Mouse (Mus musculus) urinary bladder, postnatal 36 days (tissue): ENCODE data around the gene Nr4a1.

Source experiments
- DNase-seq, 2 experiments: peaks; one replicate each; pipeline ENCODE4 v3.0.0; 2022; ENCODE audit warnings: low spot score in 2 of 2, mixed read lengths in 1 of 2

The Nr4a1 gene

GRCm38 (mm10) chr15:101253886-101254795 is at the start of gene Nr4a1:
Gene Nr4a1 (plus strand): TSS chr15:101254269.
- DNase-seq = peak; percentile 53 to 69

GRCm38 (mm10) chr15:101204781-101205180 is 49.3 kb upstream of the Nr4a1 start:
- no peak for DNase-seq

GRCm38 (mm10) chr15:101210228-101210627 is 43.8 kb upstream of the Nr4a1 start:
- DNase-seq = no peak

- DNase-seq = no peak
Measured at GRCm38 (mm10) chr15:101210998-101211613, 43.0 kb upstream of the Nr4a1 start.

GRCm38 (mm10) chr15:101212435-101212834 is 41.6 kb upstream of the Nr4a1 start:
- no peak for DNase-seq

GRCm38 (mm10) chr15:101215136-101215535 is 38.9 kb upstream of the Nr4a1 start:
- DNase-seq = no peak

- DNase-seq = no peak
Measured at GRCm38 (mm10) chr15:101216036-101216435, 38.0 kb upstream of the Nr4a1 start.

- no peak for DNase-seq
Measured at GRCm38 (mm10) chr15:101220905-101221297, 33.2 kb upstream of the Nr4a1 start.

GRCm38 (mm10) chr15:101221298-101222104 is 32.6 kb upstream of the Nr4a1 start:
- peak; percentile 82 to 89 for DNase-seq

- DNase-seq = no peak
Measured at GRCm38 (mm10) chr15:101222897-101223482, 31.1 kb upstream of the Nr4a1 start.

- DNase-seq = no peak
Measured at GRCm38 (mm10) chr15:101223596-101223995, 30.5 kb upstream of the Nr4a1 start.

GRCm38 (mm10) chr15:101224006-101224906 is 29.8 kb upstream of the Nr4a1 start, which contains the start of gene Grasp:
Gene Grasp (plus strand): TSS chr15:101224188.
- DNase-seq = peak; percentile 85 to 89

- no peak for DNase-seq
Measured at GRCm38 (mm10) chr15:101224977-101225376, 29.1 kb upstream of the Nr4a1 start.

- peak in 1 of 2 experiments; percentile 49 for DNase-seq
Measured at GRCm38 (mm10) chr15:101227971-101228370, 26.1 kb upstream of the Nr4a1 start.

GRCm38 (mm10) chr15:101228866-101229590 is 25.0 kb upstream of the Nr4a1 start:
- DNase-seq = peak in 1 of 2 experiments; percentile 47

- DNase-seq = no peak
Measured at GRCm38 (mm10) chr15:101230503-101230902, 23.6 kb upstream of the Nr4a1 start.

GRCm38 (mm10) chr15:101230995-101231647 is 22.9 kb upstream of the Nr4a1 start:
- DNase-seq = no peak

GRCm38 (mm10) chr15:101231648-101232180 is 22.4 kb upstream of the Nr4a1 start:
- no peak for DNase-seq

- no peak for DNase-seq
Measured at GRCm38 (mm10) chr15:101232607-101233006, 21.5 kb upstream of the Nr4a1 start.
